Mouse (Mus musculus) neural tube, embryonic 11.5 days (tissue): ENCODE results near the gene Sbsn. TPM values are rescaled to one million over a fixed set of nuclear protein-coding genes. Genes with fewer than 3 reads are reported as not detected.
A peak's percentile ranks its signal among the peaks of the same experiment; 100 is the strongest.

Experiments
- ATAC-seq: fragments of 200-750 bp; cut with Nextera tagmentation; 2 replicates; pipeline ENCODE4 v1.8.0; 2017; ENCODE audit warnings: moderate number of reproducible peaks, mild to moderate bottlenecking, moderate TSS enrichment, moderate library complexity; ENCODE audit not compliant: insufficient read depth, low FRiP score, low TSS enrichment
- DNase-seq: peaks from one replicate; pipeline ENCODE4 v3.0.0-alpha.2; 2015; ENCODE audit warnings: low spot score
- H3K27ac ChIP-seq: fragments of 300-500 bp; sonication (generic); 2 replicates; pipeline ENCODE4 v1.5.1; 2014; ENCODE audit warnings: low read depth, mild to moderate bottlenecking, low read length
- H3K27me3 ChIP-seq: fragments of 300-500 bp; sonication (generic); 2 replicates; pipeline ENCODE4 v1.6.1; 2014; ENCODE audit warnings: mild to moderate bottlenecking, low read length, mixed read lengths; ENCODE audit not compliant: control insufficient read depth, insufficient read depth
- H3K36me3 ChIP-seq: fragments of 300-500 bp; sonication (generic); 2 replicates; pipeline ENCODE4 v1.6.1; 2014; ENCODE audit warnings: mild to moderate bottlenecking, low read length, moderate library complexity, mixed read lengths; ENCODE audit not compliant: control insufficient read depth, insufficient read depth
- H3K4me1 ChIP-seq: fragments of 300-500 bp; sonication (generic); 2 replicates; pipeline ENCODE4 v1.6.1; 2014; ENCODE audit warnings: low read length, mixed read lengths; ENCODE audit not compliant: control insufficient read depth, insufficient read depth
- H3K4me2 ChIP-seq: fragments of 300-500 bp; sonication (generic); 2 replicates; pipeline ENCODE4 v1.6.1; 2014; ENCODE audit warnings: low read depth, mild to moderate bottlenecking, moderate library complexity
- H3K4me3 ChIP-seq: fragments of 300-500 bp; sonication (generic); 2 replicates; pipeline ENCODE4 v1.5.1; 2014; ENCODE audit warnings: low read depth, low read length
- H3K9ac ChIP-seq: fragments of 300-500 bp; sonication (generic); 2 replicates; pipeline ENCODE4 v1.6.1; 2014; ENCODE audit warnings: mild to moderate bottlenecking, low read length
- H3K9me3 ChIP-seq: fragments of 300-500 bp; sonication (generic); 2 replicates; pipeline ENCODE4 v1.6.1; 2016; ENCODE audit warnings: low read length; ENCODE audit not compliant: control insufficient read depth
- WGBS: fragments of 180-500 bp; shearing (Covaris S2); extraction: QIAGEN DNeasy Blood & Tissue Kit; methylation state at CpG from one replicate; pipeline ENCODE4 v1.1.7; 2014; 5-methylcytosine and 5-hydroxymethylcytosine counted together
- polyA plus RNA-seq: library from polyadenylated mRNA; unstranded; fragments of >200 nt; fragmentation: Nextera tagmentation; extraction: Ambion mirVana; gene quantifications from 2 replicates; pipeline ENCODE4 v1.2.1, GENCODE M21; 2014

The Sbsn gene
- polyA plus RNA-seq, result 0.09 and 0.74 TPM in 2 replicates

DNA sequence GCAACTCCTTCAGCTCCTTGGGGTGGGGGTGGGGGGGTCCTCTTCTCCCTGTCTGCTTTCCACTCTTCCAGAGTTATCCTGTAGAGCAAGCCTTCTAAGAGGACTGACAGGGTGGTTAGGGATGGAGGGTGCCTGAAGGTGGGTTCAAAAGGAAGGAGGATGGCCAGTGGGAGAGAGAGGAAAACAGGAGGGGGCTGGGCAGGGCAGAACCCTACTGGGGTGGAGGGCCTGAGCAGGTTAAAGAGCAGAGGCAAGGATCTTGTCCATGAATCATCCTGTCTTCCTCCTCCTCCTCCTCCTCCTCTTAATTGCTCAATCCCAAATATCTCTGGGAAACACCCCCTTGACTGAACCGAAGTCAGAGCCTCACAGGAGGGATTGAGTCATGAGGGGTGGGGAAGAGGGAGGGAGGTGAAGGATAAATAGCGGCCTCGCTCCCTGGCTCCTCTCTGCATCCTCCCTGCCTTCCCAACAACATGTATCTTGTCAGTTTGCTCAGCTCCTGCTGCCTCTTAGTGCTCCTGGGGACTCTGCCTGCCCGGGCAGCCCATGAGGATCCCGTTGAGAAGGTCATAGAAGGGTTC lies at the start of gene Sbsn:
Gene Sbsn, plus strand, starts transcription at position 386 of the 584 bp plus-strand sequence.
- H3K9ac ChIP-seq, result no peak within 1 kb of the TSS
- no peaks in the 10 kb centered on the region for H3K9me3 ChIP-seq
- ATAC-seq, result no peak
- no peak within 1 kb of the TSS for H3K27ac ChIP-seq
- no peaks in the 10 kb centered on the region for H3K4me1 ChIP-seq
- no peak within 1 kb of the TSS for H3K4me2 ChIP-seq
- 60% methylated on average over 5 of the region's 5 CpGs for WGBS
- no peak for DNase-seq
- H3K4me3 ChIP-seq, result no peak within 1 kb of the TSS
- H3K36me3 ChIP-seq, result no peaks in the 10 kb centered on the region
- no peaks in the 10 kb centered on the region for H3K27me3 ChIP-seq

DNA sequence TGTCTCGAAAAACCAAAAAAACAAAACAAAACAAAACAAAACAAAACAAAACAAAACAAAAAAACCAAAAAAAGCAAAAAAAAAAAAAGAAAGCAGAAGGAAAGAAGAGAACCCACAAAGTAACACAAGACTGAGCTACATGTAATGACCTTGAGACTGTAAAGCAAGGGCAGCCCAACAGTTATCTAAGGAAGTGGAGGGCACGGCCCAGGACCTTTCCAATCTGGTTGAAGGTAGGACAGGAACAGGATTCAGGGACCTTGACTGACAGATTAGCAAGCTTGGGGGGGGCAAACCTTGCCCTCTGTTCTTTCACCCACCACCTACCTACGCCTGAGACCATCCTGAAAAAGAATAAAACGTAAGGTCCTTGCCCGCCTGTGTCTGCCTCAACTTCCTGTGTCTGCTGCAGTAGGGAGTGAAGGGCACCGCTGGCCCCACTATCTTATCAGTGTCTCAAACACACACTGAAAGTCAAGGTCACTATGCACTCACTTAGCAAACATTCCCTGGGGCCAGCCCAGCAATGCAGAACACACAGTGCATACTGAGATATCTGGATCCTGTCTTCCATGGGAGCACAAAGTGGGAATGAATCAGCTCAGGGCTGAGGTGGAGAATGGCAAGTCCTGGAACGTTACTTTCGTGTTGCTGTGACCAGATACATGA lies 44.9 kb upstream of the Sbsn start:
- no peak overlapping the region for H3K9ac ChIP-seq
- no peaks in the 10 kb centered on the region for H3K27me3 ChIP-seq
- H3K27ac ChIP-seq, result no peak overlapping the region
- 83% methylated on average over 8 of the region's 8 CpGs for WGBS
- ATAC-seq (no peak), DNase-seq (no peak)
- no peak overlapping the region for H3K4me3 ChIP-seq
- no peak overlapping the region for H3K4me2 ChIP-seq
- H3K36me3 ChIP-seq, result no peaks in the 10 kb centered on the region
- H3K4me1 ChIP-seq, result no peaks in the 10 kb centered on the region
- H3K9me3 ChIP-seq, result no peaks in the 10 kb centered on the region; the same call in 1 of the 2 replicates

DNA sequence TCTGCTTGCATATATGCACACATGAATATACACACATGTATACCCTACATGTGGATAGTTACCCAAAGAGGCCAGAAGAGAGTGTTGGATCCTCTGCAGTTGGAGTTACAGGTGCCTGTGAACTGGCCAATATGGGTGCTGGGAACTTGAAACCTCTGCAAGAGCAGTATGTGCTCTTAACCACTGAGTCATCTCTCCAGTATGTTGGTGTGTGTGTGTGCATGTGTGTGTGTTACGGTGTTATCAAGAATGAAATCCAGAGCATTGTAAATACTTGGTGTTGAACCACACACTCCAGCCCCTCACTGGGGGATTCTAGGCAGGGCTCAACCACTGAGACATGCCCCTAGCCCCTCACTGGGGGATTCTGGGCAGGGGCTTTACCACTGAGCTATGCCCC lies 43.8 kb upstream of the Sbsn start:
- H3K4me3 ChIP-seq, result no peak overlapping the region
- ATAC-seq, result no peak
- no peak overlapping the region for H3K9ac ChIP-seq
- no peak overlapping the region for H3K27ac ChIP-seq
- H3K4me1 ChIP-seq, result no peaks in the 10 kb centered on the region
- H3K4me2 ChIP-seq, result no peak overlapping the region
- WGBS, result 81% methylated on average over 1 of the region's 1 CpGs
- no peaks in the 10 kb centered on the region for H3K27me3 ChIP-seq
- no peaks in the 10 kb centered on the region for H3K36me3 ChIP-seq
- DNase-seq, result no peak
- H3K9me3 ChIP-seq, result no peaks in the 10 kb centered on the region

DNA sequence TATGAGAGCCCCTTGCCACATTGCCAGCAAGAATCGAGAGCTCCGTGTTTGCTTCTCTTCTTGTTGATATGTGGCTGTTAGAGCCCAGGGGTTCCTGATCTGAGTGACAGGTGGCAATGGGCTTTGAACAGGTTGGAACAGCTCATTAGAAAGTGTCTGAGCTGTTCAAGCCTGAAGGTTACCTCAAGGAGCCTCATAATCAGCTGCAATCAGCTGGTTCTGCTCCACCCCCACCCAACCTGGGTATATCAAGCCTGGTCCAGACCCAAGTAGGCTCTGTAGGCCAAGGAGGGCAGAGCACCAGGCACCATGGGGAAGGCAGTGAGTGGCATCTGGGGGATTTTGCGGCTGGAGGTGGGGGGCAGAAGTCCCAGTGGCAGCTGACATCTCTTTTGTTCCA lies 39.3 kb upstream of the Sbsn start, which contains the start of gene Atp4a:
Gene Atp4a, plus strand, starts transcription at position 268 of the 400 bp plus-strand sequence.
- H3K4me1 ChIP-seq, result no peaks in the 10 kb centered on the region; the same call in 1 of the 2 replicates
- H3K4me2 ChIP-seq, result no peak within 1 kb of the TSS
- H3K9me3 ChIP-seq, result no peaks in the 10 kb centered on the region
- no peak within 1 kb of the TSS for H3K9ac ChIP-seq
- no peak for DNase-seq
- H3K4me3 ChIP-seq, result no peak within 1 kb of the TSS
- H3K27me3 ChIP-seq, result no peaks in the 10 kb centered on the region
- WGBS, result 86% methylated on average over 3 of the region's 3 CpGs
- H3K36me3 ChIP-seq, result no peaks in the 10 kb centered on the region
- H3K27ac ChIP-seq, result no peak within 1 kb of the TSS
- ATAC-seq, result no peak

DNA sequence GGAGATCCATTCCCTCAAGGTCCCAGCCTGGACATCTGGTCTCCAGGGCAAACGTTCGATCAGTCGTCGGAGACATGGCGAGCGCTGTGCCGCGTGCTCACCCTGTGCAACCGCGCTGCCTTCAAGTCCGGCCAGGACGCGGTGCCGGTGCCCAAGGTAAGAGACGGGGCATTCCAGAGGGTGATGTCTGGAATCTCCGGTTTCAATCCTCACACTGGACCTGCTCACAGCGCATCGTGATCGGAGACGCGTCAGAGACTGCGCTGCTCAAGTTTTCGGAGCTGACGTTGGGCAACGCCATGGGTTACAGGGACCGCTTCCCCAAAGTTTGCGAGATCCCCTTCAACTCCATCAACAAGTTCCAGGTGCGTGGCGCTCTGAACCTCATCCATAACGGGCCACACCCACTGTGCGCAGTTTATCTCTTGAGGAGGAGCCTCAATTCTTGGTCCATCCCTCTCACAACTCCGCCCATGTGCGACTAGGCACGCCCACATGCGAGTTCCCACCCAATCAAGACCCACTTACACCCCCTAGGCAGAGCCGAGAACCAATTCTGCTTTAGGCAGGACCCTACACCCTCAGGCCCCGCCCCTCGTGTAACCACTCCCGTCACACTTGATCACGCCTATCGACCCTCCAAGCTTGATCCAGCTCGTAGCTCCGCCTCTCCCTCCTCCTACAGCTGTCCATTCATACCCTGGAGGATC lies 34.1 kb upstream of the Sbsn start:
- Histone ChIP-seq H3K9me3 (no peaks in the 10 kb centered on the region), H3K27me3 (0 out of 2 replicates have a peak, but pooled peaks cover 4% of the 10 kb centered on the region), H3K36me3 (no peaks in the 10 kb centered on the region), H3K27ac (no peak overlapping the region), H3K4me2 (peak overlapping the region; percentile 43), H3K4me1 (no peaks in the 10 kb centered on the region; the same call in 1 of the 2 replicates), H3K9ac (no peak overlapping the region), H3K4me3 (peak overlapping the region; percentile 11)
- peak; percentile 85 for ATAC-seq
- DNase-seq, result peak; percentile 84
- WGBS, result 3% methylated on average over 43 of the region's 43 CpGs

DNA sequence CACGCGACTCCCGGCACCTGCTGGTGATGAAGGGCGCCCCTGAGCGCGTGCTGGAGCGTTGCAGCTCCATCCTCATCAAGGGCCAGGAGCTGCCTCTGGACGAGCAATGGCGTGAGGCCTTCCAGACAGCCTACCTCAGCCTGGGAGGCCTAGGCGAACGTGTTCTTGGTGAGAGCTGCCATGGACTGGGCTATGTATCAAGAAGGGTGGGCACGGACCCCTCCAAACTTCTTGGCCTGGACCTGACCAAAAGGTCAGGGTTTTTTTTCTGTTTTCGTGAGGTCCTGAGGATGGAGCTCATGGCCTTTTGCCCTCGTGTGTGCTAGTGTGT lies 33.6 kb upstream of the Sbsn start:
- Histone ChIP-seq H3K4me1 (no peaks in the 10 kb centered on the region; the same call in 1 of the 2 replicates), H3K4me3 (peak overlapping the region; percentile 11), H3K9me3 (no peaks in the 10 kb centered on the region), H3K36me3 (no peaks in the 10 kb centered on the region), H3K27ac (no peak overlapping the region), H3K4me2 (peak overlapping the region; percentile 43), H3K9ac (no peak overlapping the region), H3K27me3 (0 out of 2 replicates have a peak, but pooled peaks cover 4% of the 10 kb centered on the region)
- ATAC-seq (no peak; the same call in 1 of the 2 replicates), DNase-seq (no peak)
- WGBS, result 10% methylated on average over 14 of the region's 14 CpGs

DNA sequence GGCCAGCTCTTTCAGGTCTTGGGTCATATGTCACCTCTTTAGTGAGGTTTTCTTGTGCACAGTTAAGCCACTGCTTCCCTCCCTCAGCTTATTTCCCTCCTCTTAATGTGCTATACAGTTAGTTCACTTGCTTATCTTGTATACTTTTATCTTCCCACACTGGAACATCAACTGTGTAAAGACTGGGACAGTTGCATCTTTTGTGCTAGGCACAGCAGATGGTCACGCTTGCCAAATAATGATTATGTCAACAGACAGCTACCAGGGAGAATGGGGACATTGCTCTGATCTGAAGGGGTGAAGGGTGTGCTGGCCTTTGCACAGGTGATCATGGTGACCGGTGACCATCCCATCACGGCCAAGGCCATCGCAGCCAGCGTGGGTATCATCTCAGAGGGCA lies 31.6 kb upstream of the Sbsn start:
- Histone ChIP-seq H3K27me3 (0 out of 2 replicates have a peak, but pooled peaks cover 4% of the 10 kb centered on the region), H3K36me3 (no peaks in the 10 kb centered on the region), H3K27ac (no peak overlapping the region), H3K4me2 (no peak overlapping the region), H3K4me1 (no peaks in the 10 kb centered on the region; the same call in 1 of the 2 replicates), H3K9me3 (no peaks in the 10 kb centered on the region), H3K4me3 (no peak overlapping the region), H3K9ac (no peak overlapping the region)
- ATAC-seq (no peak), DNase-seq (no peak)
- WGBS, result 92% methylated on average over 5 of the region's 5 CpGs

DNA sequence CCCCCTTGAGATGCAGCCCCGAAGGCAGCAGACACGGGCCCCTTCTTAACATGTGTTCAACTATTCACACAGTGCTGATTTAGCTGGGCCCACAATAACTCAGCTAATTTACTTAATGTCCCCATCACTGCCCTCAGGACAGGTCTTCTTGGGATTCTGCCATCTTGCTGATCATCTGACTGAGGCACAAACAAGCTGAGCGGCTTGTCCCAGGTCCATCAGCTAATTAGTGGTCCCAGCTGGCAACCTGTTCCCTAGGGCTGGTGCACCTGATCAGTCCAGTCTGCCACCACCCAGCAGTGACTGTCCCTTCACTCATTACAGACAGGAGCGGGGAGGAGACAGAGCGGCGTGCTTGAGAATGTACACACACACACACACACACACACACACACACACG lies 30.0 kb upstream of the Sbsn start:
- ATAC-seq (no peak), DNase-seq (no peak)
- Histone ChIP-seq H3K9me3 (no peaks in the 10 kb centered on the region), H3K4me1 (no peaks in the 10 kb centered on the region; the same call in 1 of the 2 replicates), H3K4me2 (no peak overlapping the region), H3K4me3 (no peak overlapping the region), H3K27ac (no peak overlapping the region), H3K36me3 (no peaks in the 10 kb centered on the region), H3K9ac (no peak overlapping the region), H3K27me3 (0 out of 2 replicates have a peak, but pooled peaks cover 4% of the 10 kb centered on the region)
- 83% methylated on average over 7 of the region's 7 CpGs for WGBS
